Mouse (Mus musculus) cerebellum, adult 2 months (tissue): ENCODE data around the gene Slc35e3. TPM values are rescaled to one million over a fixed set of nuclear protein-coding genes. Genes with fewer than 3 reads are reported as not detected.

Experiments used
- DNase-seq, 2 experiments: peaks; one replicate each; pipeline ENCODE4 v3.0.0; 2021
- H3K27ac ChIP-seq: fragments of 200-500 bp; 2 replicates; pipeline ENCODE4 v1.5.1; 2012; ENCODE audit warnings: low read length, control low read depth, inconsistent platforms; ENCODE audit not compliant: insufficient read depth
- H3K27me3 ChIP-seq: fragments of 200-500 bp; 2 replicates; pipeline ENCODE4 v1.6.1; 2012; ENCODE audit warnings: inconsistent platforms, mild to moderate bottlenecking, low read length, moderate library complexity; ENCODE audit not compliant: control insufficient read depth, insufficient read depth
- H3K4me1 ChIP-seq: fragments of 200-500 bp; 2 replicates; pipeline ENCODE4 v1.6.1; 2011; ENCODE audit warnings: low read length; ENCODE audit not compliant: control insufficient read depth, insufficient read depth
- H3K4me3 ChIP-seq: fragments of 200-500 bp; replicated peaks from 2 replicates; pipeline ENCODE3; 2011; ENCODE audit warnings: mild to moderate bottlenecking, low read depth, low read length, control low read depth; ENCODE audit not compliant: insufficient read depth
- CTCF ChIP-seq: fragments of 200-500 bp; IDR thresholded peaks from 2 replicates; pipeline ENCODE4 v1.5.1; 2011; ENCODE audit warnings: low read depth, mild to moderate bottlenecking, control low read depth, low read length, moderate library complexity, borderline replicate concordance; ENCODE audit not compliant: insufficient read depth
- POLR2A ChIP-seq: fragments of 200-500 bp; IDR thresholded peaks from 2 replicates; pipeline ENCODE4 v1.6.1; 2011; ENCODE audit warnings: low read length, control low read depth, borderline replicate concordance; ENCODE audit not compliant: insufficient read depth
- WGBS: fragments of 180-500 bp; shearing (Covaris S2); methylation state at CpG from one replicate; pipeline ENCODE4 v1.1.7; 2018; 5-methylcytosine and 5-hydroxymethylcytosine counted together
- polyA plus RNA-seq: library from polyadenylated mRNA; depleted of rRNA; stranded (reverse); fragments of >200 nt; gene quantifications from 2 replicates; pipeline ENCODE4 v1.2.3, GENCODE M21; 2012

Slc35e3 gene
- polyA plus RNA-seq, 1 experiment: 27.8 TPM

DNA sequence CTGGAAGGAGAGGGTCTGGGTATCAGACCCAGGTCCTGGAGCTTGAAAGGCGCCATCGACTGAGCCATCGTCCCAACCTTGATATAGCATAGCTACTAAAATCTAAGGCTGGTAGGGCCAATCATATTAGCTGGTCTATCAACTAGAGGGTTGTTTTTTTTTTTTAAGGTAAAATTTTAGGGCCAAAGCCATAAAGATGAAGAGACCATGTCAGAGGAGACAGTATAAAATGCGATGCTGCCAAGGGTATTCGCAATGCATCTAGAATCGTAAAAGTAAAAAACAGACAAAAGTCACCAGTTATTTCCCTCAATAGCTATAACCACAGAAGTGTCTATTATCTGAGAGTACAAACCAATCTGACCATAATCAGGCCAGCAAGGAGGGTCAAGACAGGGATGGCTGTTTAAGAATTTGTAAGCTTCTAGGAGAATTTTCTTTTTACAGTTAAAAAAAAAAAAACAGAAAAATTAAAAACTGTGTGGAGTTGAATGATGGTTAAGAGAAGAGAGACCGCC, 6.2 kb upstream of the Slc35e3 start:
- Histone ChIP-seq H3K4me1 (no peaks in the 10 kb centered on the region), H3K4me3 (no peak overlapping the region), H3K27ac (no peak overlapping the region), H3K27me3 (no peaks in the 10 kb centered on the region)
- TF ChIP-seq CTCF: no peak
- no peak for TF ChIP-seq POLR2A
- DNase-seq: no peak
- 97% methylated on average over 7 of the region's 7 CpGs for WGBS

DNA sequence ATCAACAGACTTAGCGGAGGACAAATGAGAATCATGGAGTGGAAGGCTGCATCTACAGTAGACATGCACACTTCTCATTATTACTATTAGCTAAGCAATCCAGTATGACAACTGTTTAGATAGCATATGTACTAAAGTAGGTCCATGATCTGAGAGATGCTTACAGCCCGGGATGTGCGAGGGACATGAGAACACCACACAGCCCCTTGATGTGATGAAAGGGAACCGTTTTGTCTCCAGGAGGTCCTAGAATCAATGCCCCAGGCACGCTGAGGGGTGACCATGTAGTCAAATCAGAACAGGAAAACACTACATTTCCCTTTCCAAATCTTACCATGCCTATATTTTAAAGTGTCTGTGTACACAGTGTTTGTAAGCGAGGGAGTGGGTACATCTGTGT, 5.6 kb upstream of the Slc35e3 start:
- no peaks in the 10 kb centered on the region for H3K27me3 ChIP-seq
- H3K4me3 ChIP-seq: no peak overlapping the region
- DNase-seq: no peak
- WGBS: 94% methylated on average over 6 of the region's 6 CpGs
- H3K4me1 ChIP-seq: no peaks in the 10 kb centered on the region
- no peak for TF ChIP-seq CTCF
- TF ChIP-seq POLR2A: no peak
- no peak overlapping the region for H3K27ac ChIP-seq

GRCm38 (mm10) chr10:117751282-117751610, 5.1 kb upstream of the Slc35e3 start:
- no peak for DNase-seq
- Histone ChIP-seq H3K27ac (no peak overlapping the region), H3K27me3 (no peaks in the 10 kb centered on the region), H3K4me1 (no peaks in the 10 kb centered on the region), H3K4me3 (no peak overlapping the region)
- TF ChIP-seq CTCF (no peak), POLR2A (no peak)
- WGBS: 94% methylated on average over 14 of the region's 14 CpGs

DNA sequence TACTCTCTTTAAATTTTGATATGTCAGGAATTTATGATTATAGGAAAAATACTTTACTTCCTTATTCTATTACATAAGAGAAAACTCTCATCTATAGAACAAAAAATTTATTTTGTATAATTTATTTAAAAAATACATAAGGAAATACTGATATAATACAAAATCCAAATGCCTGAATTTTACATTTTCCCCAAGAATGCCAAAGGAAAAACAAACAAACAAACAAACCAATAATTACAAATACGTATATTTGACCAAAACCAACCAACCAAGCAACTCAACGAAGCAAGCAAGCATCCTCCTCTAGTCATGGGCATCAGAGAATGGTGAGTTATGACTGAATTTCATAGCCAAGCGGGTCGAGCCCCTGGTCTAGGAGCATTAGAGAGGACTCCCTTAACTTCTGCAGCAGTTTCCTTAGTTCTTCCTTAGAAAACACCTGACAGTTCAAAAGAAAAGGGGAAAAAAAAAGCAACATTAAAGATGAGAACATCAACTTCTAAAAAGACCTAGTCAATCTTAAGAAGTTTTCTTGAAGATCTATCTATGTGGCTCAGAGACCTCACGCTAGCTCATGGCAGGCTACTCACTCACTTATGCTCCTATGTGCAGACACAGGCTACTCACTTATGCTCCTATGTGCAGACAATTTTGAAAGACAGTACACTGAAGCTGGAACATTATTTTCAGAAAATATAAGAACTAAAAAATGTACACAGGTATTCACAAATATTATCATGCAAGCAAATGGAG, 4.5 kb upstream of the Slc35e3 start:
- DNase-seq: no peak
- Histone ChIP-seq H3K4me1 (no peaks in the 10 kb centered on the region), H3K27me3 (no peaks in the 10 kb centered on the region), H3K27ac (no peak overlapping the region), H3K4me3 (no peak overlapping the region)
- TF ChIP-seq POLR2A (no peak), CTCF (no peak)
- 98% methylated on average over 5 of the region's 5 CpGs for WGBS

DNA sequence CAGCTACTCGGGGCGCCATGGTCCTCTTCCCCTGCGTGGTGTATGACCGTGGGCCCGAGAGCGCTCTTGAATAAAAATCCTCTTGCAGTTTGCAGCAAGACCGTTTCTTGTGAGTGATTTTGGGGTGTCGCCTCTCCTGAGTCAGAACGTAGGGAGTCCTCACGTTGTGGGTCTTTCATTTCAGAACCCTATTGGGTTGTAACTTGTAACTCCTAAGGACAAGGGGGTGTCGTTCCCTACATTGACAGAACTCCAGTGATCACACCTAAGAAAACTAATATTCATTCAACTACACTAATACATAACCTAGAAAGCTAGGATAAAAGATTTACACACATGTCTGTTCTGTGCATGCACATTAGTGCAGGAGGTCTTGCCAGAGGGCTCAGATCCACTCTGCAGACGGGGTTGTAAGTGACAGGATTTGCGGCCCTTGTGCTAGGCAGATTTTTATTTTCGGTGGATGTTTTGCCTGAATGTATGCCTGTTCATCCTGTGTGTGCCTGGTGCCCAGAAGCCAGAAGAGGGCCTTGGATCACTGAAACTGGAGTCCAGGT, 3.7 kb upstream of the Slc35e3 start:
- Histone ChIP-seq H3K4me3 (no peak overlapping the region), H3K4me1 (no peaks in the 10 kb centered on the region), H3K27ac (no peak overlapping the region), H3K27me3 (no peaks in the 10 kb centered on the region)
- no peak for DNase-seq
- WGBS: 93% methylated on average over 14 of the region's 14 CpGs
- TF ChIP-seq CTCF: no peak
- no peak for TF ChIP-seq POLR2A

DNA sequence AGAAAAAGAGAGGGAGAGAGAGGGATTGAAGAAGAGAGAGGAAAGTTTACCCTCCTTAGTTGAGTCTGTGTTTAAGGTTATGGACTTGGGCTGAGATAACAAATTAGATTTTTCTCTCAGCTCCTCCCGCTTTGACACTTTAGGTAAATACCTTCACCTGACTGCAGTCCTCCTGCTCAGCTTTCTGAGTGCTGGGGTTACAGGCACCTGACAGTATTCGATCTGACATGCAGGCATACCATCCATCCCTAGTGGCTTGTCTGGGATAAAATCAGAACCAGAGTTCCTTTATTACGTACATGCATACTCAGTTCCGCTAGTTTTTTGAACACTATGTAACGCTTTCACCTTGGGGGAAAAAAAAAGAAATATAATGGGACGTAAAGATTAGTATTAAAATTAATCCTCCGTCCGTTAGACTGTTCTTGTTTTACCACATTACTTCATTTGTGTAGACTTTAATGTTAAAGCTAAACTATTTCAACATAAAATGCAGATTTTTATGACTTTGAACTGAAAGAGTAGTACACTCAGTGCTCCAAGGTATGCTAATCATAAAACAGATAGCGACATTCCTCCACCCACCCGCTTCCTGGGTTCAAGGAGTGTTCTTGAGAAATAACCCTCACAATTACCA, 3.0 kb upstream of the Slc35e3 start:
- Histone ChIP-seq H3K4me3 (no peak overlapping the region), H3K27ac (no peak overlapping the region), H3K4me1 (peaks cover 3% of the 10 kb centered on the region), H3K27me3 (no peaks in the 10 kb centered on the region)
- DNase-seq: no peak
- 98% methylated on average over 10 of the region's 10 CpGs for WGBS
- TF ChIP-seq CTCF (no peak), POLR2A (no peak)

GRCm38 (mm10) chr10:117748276-117749049, 2.3 kb upstream of the Slc35e3 start:
- Histone ChIP-seq H3K4me3 (no peak overlapping the region), H3K27me3 (no peaks in the 10 kb centered on the region), H3K27ac (no peak overlapping the region), H3K4me1 (peaks cover 6% of the 10 kb centered on the region)
- 83% methylated on average over 10 of the region's 10 CpGs for WGBS
- no peak for DNase-seq
- TF ChIP-seq POLR2A (no peak), CTCF (no peak)
